Mouse (Mus musculus) WW6 (cell line): ENCODE measurements at regions not wholly inside any gene's neighbourhood (a gene's known extent, or its start where the extent isn't known, plus 50 kb on each side); places are given as distances from the start of the nearest gene placed in this dataset.

Experiments
- DNase-seq: peaks from one replicate; pipeline ENCODE4 v3.0.0-alpha.2; 2013; ENCODE audit warnings: low read depth, low spot score

- no peak for DNase-seq
Measured at GRCm38 (mm10) chr15:51392449-51393405, 2492.0 kb upstream of the Gm7489 start.

DNA sequence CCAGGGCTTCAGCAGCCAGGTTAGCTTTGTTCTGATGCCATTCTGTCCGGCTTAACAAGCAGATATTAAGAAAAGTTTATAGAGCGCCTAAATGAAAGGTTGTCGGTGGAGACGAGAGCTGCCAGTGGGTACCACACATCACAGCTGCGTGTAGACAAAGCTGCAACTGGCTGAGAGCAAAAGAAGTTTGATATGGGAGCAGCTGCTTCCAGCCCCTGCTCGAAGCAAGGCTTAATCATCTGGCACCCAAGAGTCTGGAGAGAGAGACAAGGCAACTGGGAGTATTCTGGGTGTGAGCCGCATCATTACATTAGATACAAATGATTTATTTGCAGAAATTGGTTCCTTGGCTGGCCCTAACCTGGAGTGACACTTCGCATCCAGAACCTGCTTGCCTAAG lies 2488.7 kb upstream of the Gm7489 start:
- no peak for DNase-seq

DNA sequence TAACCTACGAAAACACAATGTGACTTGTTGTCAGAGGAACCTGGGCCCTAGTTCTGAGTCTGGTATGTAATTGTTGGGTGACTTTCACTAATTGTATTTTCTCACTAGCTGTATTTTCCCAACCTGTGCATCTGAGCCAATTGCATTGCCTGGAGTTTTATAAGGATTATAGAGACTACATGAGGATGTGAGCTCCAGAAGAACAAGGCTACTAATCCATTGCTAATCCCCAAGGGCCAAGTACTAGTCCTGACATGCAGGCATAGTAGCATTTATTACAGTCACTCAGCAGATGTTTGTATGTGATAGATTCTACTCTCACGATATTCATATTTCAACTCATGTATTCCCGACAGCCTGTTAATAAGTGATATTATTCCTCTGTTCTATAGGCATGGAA lies 2481.1 kb upstream of the Gm7489 start:
- DNase-seq = no peak

DNA sequence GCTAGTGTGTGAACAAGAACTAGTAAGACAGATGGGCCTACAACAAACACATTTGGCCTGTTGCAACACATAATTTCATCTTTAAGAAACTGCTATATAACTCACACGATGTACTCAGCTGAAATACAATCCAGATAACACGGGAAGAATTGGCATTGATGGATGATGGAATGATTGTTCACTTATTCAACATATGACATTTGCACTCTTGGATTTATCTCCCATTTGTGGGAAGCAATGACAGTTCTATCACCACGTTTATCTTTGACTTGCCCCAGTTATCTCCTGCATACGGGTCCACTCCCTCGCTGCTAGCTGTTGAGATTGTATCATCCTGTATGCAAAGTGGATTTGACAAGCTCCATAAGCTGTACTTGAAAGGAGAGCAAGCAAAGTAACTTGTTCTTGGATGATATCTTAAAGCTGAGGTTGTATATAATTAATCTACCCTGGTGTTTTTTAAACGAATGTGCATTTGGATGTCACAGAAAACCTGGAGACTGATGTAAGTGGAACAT lies 2474.9 kb upstream of the Gm7489 start:
- no peak for DNase-seq

GRCm38 (mm10) chr15:51411966-51412365 lies 2472.7 kb upstream of the Gm7489 start:
- DNase-seq = no peak

DNA sequence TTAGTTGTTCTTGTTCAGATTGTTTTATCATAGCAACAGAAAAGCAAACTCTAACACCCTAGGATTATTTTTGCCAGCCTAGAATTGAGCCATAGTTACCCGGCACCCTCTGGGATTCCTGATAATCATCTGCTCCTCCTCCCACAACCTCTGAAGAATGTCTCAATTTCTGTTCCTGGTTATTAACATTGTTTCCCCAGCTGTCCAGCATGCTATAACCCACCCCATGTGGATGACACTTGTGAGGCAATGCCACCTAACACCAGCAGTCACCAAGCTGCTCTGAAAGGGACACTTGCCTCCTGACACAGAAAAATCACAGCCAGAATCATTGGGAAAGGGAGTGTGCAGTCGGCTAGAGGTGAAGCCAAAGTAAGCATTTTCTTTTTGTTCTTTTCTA lies 2442.1 kb upstream of the Gm7489 start:
- DNase-seq = no peak

GRCm38 (mm10) chr15:51469895-51470294 lies 2414.8 kb upstream of the Gm7489 start:
- DNase-seq = no peak

DNA sequence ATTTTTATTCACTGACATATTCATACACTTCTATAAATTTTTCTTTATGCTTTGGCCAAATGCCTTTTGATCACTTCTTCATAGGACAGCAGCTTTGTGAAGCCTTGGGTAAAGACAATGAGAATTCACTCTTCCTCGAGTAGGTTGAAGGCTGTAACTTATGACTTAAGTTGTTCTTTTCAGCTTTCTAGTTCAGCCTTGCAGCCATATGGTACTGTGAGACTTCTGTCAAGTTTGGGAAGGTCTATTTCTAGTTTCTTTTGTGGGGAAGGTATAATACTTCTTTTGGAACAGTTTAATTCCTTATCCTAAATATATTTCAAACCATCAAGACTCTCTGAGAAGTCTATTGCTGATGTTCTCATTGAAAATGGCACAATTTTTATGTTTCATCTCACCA lies 2413.6 kb upstream of the Gm7489 start:
- DNase-seq = no peak

GRCm38 (mm10) chr15:51472049-51472448 lies 2412.7 kb upstream of the Gm7489 start:
- DNase-seq = no peak

DNA sequence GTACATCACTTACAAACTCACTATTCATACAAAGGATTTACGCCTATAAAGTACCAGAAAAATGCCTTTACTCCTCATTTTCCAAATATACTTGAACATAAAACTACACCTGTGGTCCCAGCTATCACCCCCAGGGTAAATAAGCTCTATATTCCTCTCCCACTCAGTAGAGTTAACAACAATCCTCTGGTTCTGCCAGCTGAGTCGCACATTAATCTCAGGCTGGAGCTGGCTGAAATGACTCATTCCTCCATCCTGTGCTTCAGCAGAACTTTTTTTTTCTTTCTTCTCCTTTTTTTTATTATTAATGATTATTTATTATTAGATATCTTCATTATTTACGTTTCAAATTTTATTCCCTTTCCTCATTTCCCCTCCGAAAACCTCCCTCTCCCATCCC lies 2402.8 kb upstream of the Gm7489 start:
- DNase-seq = no peak

GRCm38 (mm10) chr15:51484207-51484606 lies 2400.5 kb upstream of the Gm7489 start:
- DNase-seq = no peak

DNA sequence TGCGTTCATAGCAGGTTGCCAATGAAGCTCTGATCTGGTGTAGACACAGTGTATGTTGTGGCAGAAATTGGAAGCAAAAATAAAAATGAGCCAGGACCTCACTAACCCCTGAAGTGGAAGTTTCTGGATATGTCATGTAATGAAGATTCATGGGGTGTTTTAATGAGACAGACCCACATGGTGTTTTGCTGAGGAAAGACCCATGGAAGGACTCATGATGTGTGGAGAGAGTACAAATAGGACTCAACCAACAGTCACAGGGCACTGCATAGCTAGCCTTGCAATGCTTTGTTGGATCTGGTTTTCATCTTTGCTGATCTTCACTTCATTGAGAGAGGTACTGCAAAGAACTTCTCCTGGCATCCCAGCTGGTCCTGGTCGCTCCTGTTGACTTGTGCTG lies 2399.2 kb upstream of the Gm7489 start:
- DNase-seq = no peak

GRCm38 (mm10) chr15:51502058-51502741 lies 2382.5 kb upstream of the Gm7489 start:
- DNase-seq = no peak

GRCm38 (mm10) chr15:51502742-51503270 lies 2381.9 kb upstream of the Gm7489 start:
- no peak for DNase-seq

DNA sequence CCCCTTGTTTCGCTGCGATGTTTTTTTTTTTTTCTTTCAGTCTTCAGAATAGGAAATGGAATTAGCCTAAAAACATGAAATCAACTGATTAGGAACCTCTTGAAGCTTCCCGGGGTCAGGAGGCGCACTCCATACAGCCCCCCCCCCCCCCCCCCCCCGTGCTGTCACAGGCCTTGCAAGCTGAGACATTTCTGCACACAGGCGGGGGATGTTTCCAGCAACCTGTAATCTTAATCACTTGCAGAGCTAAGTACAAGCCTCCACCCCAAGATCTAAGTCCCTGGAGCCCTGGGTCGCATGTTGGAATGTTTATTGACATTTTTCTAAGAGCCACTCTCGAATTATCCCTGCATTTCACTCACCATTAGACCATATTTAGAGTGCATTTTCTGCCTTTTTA lies 2381.4 kb upstream of the Gm7489 start:
- DNase-seq = no peak

- DNase-seq = no peak
Measured at GRCm38 (mm10) chr15:51504016-51504760, 2380.5 kb upstream of the Gm7489 start.

GRCm38 (mm10) chr15:51504789-51505188 lies 2379.9 kb upstream of the Gm7489 start:
- no peak for DNase-seq

- DNase-seq = no peak
Measured at GRCm38 (mm10) chr15:51507126-51507525, 2377.6 kb upstream of the Gm7489 start.

DNA sequence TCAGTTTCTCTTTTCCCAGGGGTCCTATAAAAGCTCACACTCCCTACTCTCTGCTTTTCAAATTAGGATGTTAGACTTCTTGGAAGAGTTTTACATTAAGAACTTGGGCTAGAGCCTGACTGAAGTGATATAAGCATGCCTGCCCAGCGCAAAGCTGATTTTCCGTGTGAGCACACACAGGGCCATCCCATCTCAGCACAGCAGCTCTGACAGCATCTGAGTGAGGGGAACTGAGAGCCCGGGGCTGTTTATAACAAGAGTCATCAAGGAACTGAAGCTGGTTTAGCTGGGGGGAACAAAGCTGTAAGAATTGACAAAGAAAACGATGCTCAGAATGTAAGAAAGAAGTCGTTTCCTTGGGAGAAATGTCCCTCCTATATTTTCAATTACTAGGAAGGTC lies 2373.4 kb upstream of the Gm7489 start:
- DNase-seq = no peak

DNA sequence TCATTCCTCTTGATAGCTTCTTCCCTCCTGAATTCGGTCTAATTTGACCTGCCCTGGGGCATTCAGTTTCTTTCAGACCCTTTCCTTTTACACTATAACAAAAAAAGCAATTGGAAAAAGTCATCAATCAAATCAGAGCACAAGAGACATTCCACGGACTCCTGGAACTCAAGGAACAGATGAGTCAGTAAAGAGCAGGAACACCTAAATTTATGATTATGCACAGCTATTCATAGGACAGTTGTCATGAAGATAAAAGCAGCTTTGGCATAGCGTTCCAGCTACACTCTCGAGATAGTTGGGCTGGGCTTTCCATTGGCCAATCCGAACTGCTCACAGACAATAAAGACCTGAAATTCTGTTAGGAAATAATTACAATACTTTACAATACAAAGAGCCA lies 2348.4 kb upstream of the Gm7489 start:
- no peak for DNase-seq

DNA sequence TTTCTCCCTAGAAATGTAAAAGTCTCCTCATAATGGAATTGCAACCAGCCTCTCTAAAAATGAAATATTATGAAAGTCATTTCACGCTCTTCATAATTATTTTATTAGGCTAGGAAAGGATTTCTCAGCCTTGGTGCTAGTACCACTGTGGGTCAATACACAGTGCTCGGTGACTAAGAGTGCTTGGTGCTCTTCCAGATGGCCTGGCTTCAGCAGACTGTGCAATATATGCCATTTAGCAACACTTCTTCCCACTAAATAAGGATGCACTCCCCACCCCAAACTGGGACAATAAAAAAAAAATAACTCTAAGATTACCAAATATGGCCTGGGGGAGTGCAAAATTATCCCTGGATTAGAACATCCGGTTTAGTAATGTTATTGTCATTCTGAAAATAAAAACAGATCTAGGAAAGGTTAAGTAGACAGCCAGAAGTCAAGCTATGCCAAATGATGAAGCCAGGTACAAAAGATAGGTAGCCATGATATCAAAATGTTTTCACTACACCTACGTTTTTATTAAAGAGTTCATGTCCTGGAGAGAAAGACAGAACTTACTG lies 2333.4 kb upstream of the Gm7489 start:
- DNase-seq = no peak
